Mouse (Mus musculus): ENCODE measurements around the gene Bcl2l12. TPM values are rescaled to one million over a fixed set of nuclear protein-coding genes. Genes with fewer than 3 reads are reported as not detected.

Bcl2l12 gene
- polyA plus RNA-seq, 1 experiment from 2014 or later, result 19.2 TPM

GRCm38 (mm10) chr7:44952611-44953306, 45.8 kb downstream of the Bcl2l12 start:
- ATAC-seq (replicated peaks), result peak; percentile 74
- Histone ChIP-seq H3K9ac (replicated peaks) (peak overlapping the region; percentile 46), H3K4me2 (replicated peaks) (peak overlapping the region; percentile 65), H3K36me3 (no peaks in the 10 kb centered on the region), H3K4me1 (peaks cover 17% of the 10 kb centered on the region), H3K27me3 (peaks cover 29% of the 10 kb centered on the region), H3K4me3 (peak overlapping the region; percentile 40), H3K9me3 (no peaks in the 10 kb centered on the region), H3K27ac (replicated peaks) (no peak overlapping the region; the same call in 1 of the 2 replicates)
- 6% methylated on average over 24 of the region's 24 CpGs for WGBS

- Histone ChIP-seq H3K27me3 (peaks cover 29% of the 10 kb centered on the region), H3K36me3 (no peaks in the 10 kb centered on the region), H3K4me2 (replicated peaks) (peak overlapping the region; percentile 65), H3K27ac (replicated peaks) (no peak overlapping the region), H3K9me3 (no peaks in the 10 kb centered on the region), H3K4me3 (peak overlapping the region; percentile 40), H3K4me1 (peaks cover 17% of the 10 kb centered on the region), H3K9ac (replicated peaks) (peak overlapping the region; percentile 46)
- under 1% methylated on average over 10 of the region's 10 CpGs for WGBS
- ATAC-seq (replicated peaks), result 0 out of 2 replicates have a peak, but pooled peaks have one; percentile 27
Observed at GRCm38 (mm10) chr7:44951960-44952359, 46.6 kb downstream of the Bcl2l12 start.

GRCm38 (mm10) chr7:44949922-44950321, 48.6 kb downstream of the Bcl2l12 start:
- Histone ChIP-seq H3K4me3 (no peak overlapping the region), H3K4me2 (replicated peaks) (no peak overlapping the region), H3K36me3 (no peaks in the 10 kb centered on the region), H3K27ac (replicated peaks) (no peak overlapping the region), H3K9ac (replicated peaks) (no peak overlapping the region), H3K4me1 (peaks cover 17% of the 10 kb centered on the region), H3K9me3 (no peaks in the 10 kb centered on the region), H3K27me3 (peaks cover 29% of the 10 kb centered on the region)
- WGBS, result 76% methylated on average over 6 of the region's 6 CpGs
- ATAC-seq (replicated peaks), result no peak

- Histone ChIP-seq H3K27me3 (no peaks in the 10 kb centered on the region), H3K9me3 (no peaks in the 10 kb centered on the region), H3K4me3 (no peak within 1 kb of the TSS), H3K4me2 (replicated peaks) (no peak within 1 kb of the TSS), H3K4me1 (no peaks in the 10 kb centered on the region), H3K36me3 (no peaks in the 10 kb centered on the region), H3K27ac (replicated peaks) (no peak within 1 kb of the TSS), H3K9ac (replicated peaks) (no peak within 1 kb of the TSS)
- 78% methylated on average over 7 of the region's 7 CpGs for WGBS
- no peak for ATAC-seq (replicated peaks)
Observed at GRCm38 (mm10) chr7:44942904-44943303, 55.6 kb downstream of the Bcl2l12 start, which contains the start of gene Tsks. TSS of gene Tsks (plus strand) at chr7:44943204.

Small RNAs within 50 kb of the gene (microRNA-seq; reads per million reads assigned to microRNA genes)
- 2.0 reads per million for gene Mir7054

Other genes with a start within 250 kb of the Bcl2l12 start
- gene Zfp473, start 247.7 kb downstream of the Bcl2l12 start, polyA plus RNA-seq (2015; fragmentation: Nextera tagmentation; extraction: Ambion mirVana), result 1.1 and 1.2 TPM in 2 replicates
- 52.3 and 56.0 TPM in 2 replicates for gene Nup62, start 182.6 kb downstream of the Bcl2l12 start, polyA plus RNA-seq (2015; fragmentation: Nextera tagmentation; extraction: Ambion mirVana)
- gene Il4i1, start 182.3 kb downstream of the Bcl2l12 start, polyA plus RNA-seq (2015; fragmentation: Nextera tagmentation; extraction: Ambion mirVana), result 1.8 and 2.3 TPM in 2 replicates
- gene Atf5, start 182.1 kb downstream of the Bcl2l12 start, polyA plus RNA-seq (2015; fragmentation: Nextera tagmentation; extraction: Ambion mirVana), result 4.6 and 5.0 TPM in 2 replicates
- 118 and 120 TPM in 2 replicates for gene Akt1s1, start 149.7 kb downstream of the Bcl2l12 start, polyA plus RNA-seq (2015; fragmentation: Nextera tagmentation; extraction: Ambion mirVana)
- gene Tbc1d17, start 149.6 kb downstream of the Bcl2l12 start, polyA plus RNA-seq (2015; fragmentation: Nextera tagmentation; extraction: Ambion mirVana), result 119 and 120 TPM in 2 replicates
- gene Pnkp, start 141.6 kb downstream of the Bcl2l12 start, polyA plus RNA-seq (2015; fragmentation: Nextera tagmentation; extraction: Ambion mirVana), result 32.1 and 35.3 TPM in 2 replicates
- gene Ptov1, start 128.9 kb downstream of the Bcl2l12 start, polyA plus RNA-seq (2015; fragmentation: Nextera tagmentation; extraction: Ambion mirVana), result 583 and 618 TPM in 2 replicates
- 164 and 166 TPM in 2 replicates for gene Med25, start 106.0 kb downstream of the Bcl2l12 start, polyA plus RNA-seq (2015; fragmentation: Nextera tagmentation; extraction: Ambion mirVana)
- gene Fuz, start 102.6 kb downstream of the Bcl2l12 start, polyA plus RNA-seq (2015; fragmentation: Nextera tagmentation; extraction: Ambion mirVana), result 20.6 and 22.1 TPM in 2 replicates
- 105 and 107 TPM in 2 replicates for gene Ap2a1, start 69.2 kb downstream of the Bcl2l12 start, polyA plus RNA-seq (2015; fragmentation: Nextera tagmentation; extraction: Ambion mirVana)
- gene Tsks, start 55.5 kb downstream of the Bcl2l12 start, polyA plus RNA-seq (2015; fragmentation: Nextera tagmentation; extraction: Ambion mirVana), result not detected in 2 replicates
- gene Cpt1c, start 23.9 kb downstream of the Bcl2l12 start, polyA plus RNA-seq (2015; fragmentation: Nextera tagmentation; extraction: Ambion mirVana), result 48.2 and 51.6 TPM in 2 replicates
- 703 and 728 TPM in 2 replicates for gene Prmt1, start 12.1 kb downstream of the Bcl2l12 start, polyA plus RNA-seq (2015; fragmentation: Nextera tagmentation; extraction: Ambion mirVana)
- 62.6 and 66.6 TPM in 2 replicates for gene Irf3, start 1.1 kb downstream of the Bcl2l12 start, polyA plus RNA-seq (2015; fragmentation: Nextera tagmentation; extraction: Ambion mirVana)
- 42.8 and 47.1 TPM in 2 replicates for gene Scaf1, start 17.7 kb upstream of the Bcl2l12 start, polyA plus RNA-seq (2015; fragmentation: Nextera tagmentation; extraction: Ambion mirVana)
- 10.4 and 11.5 TPM in 2 replicates for gene Rras, start 19.2 kb upstream of the Bcl2l12 start, polyA plus RNA-seq (2015; fragmentation: Nextera tagmentation; extraction: Ambion mirVana)
- gene Prr12, start 54.2 kb upstream of the Bcl2l12 start, polyA plus RNA-seq (2015; fragmentation: Nextera tagmentation; extraction: Ambion mirVana), result 16.0 and 16.1 TPM in 2 replicates
- gene Nosip, start 63.7 kb upstream of the Bcl2l12 start, polyA plus RNA-seq (2015; fragmentation: Nextera tagmentation; extraction: Ambion mirVana), result 62.4 and 63.9 TPM in 2 replicates
- 12.6 and 15.3 TPM in 2 replicates for gene Prrg2, start 64.0 kb upstream of the Bcl2l12 start, polyA plus RNA-seq (2015; fragmentation: Nextera tagmentation; extraction: Ambion mirVana)
- 49.6 and 54.4 TPM in 2 replicates for gene Rcn3, start 93.5 kb upstream of the Bcl2l12 start, polyA plus RNA-seq (2015; fragmentation: Nextera tagmentation; extraction: Ambion mirVana)
- 16.6 and 17.8 TPM in 2 replicates for gene Fcgrt, start 105.1 kb upstream of the Bcl2l12 start, polyA plus RNA-seq (2015; fragmentation: Nextera tagmentation; extraction: Ambion mirVana)
- 982 and 1,055 TPM in 2 replicates for gene Rps11, start 125.7 kb upstream of the Bcl2l12 start, polyA plus RNA-seq (2015; fragmentation: Nextera tagmentation; extraction: Ambion mirVana)
- gene Rpl13a, start 130.0 kb upstream of the Bcl2l12 start, polyA plus RNA-seq (2015; fragmentation: Nextera tagmentation; extraction: Ambion mirVana), result 890 and 969 TPM in 2 replicates
- 0.15 TPM in 1 of 2 replicates, not detected in the other for gene Gm45713, start 137.5 kb upstream of the Bcl2l12 start, polyA plus RNA-seq (2015; fragmentation: Nextera tagmentation; extraction: Ambion mirVana)
- gene Flt3l, start 137.7 kb upstream of the Bcl2l12 start, polyA plus RNA-seq (2015; fragmentation: Nextera tagmentation; extraction: Ambion mirVana), result 1.6 and 2.1 TPM in 2 replicates
- gene Pih1d1, start 155.6 kb upstream of the Bcl2l12 start, polyA plus RNA-seq (2015; fragmentation: Nextera tagmentation; extraction: Ambion mirVana), result 96.0 and 96.9 TPM in 2 replicates
- 25.6 and 30.8 TPM in 2 replicates for gene Aldh16a1, start 155.9 kb upstream of the Bcl2l12 start, polyA plus RNA-seq (2015; fragmentation: Nextera tagmentation; extraction: Ambion mirVana)
- 20.1 and 24.0 TPM in 2 replicates for gene Slc17a7, start 165.2 kb upstream of the Bcl2l12 start, polyA plus RNA-seq (2015; fragmentation: Nextera tagmentation; extraction: Ambion mirVana)
- gene Gfy, start 180.9 kb upstream of the Bcl2l12 start, polyA plus RNA-seq (2015; fragmentation: Nextera tagmentation; extraction: Ambion mirVana), result not detected in 2 replicates
- not detected in 2 replicates for gene Pth2, start 182.3 kb upstream of the Bcl2l12 start, polyA plus RNA-seq (2015; fragmentation: Nextera tagmentation; extraction: Ambion mirVana)
- 0.74 and 0.75 TPM in 2 replicates for gene Ccdc155, start 206.2 kb upstream of the Bcl2l12 start, polyA plus RNA-seq (2015; fragmentation: Nextera tagmentation; extraction: Ambion mirVana)
- gene Dkkl1, start 213.4 kb upstream of the Bcl2l12 start, polyA plus RNA-seq (2015; fragmentation: Nextera tagmentation; extraction: Ambion mirVana), result 1.4 and 2.0 TPM in 2 replicates
- 92.8 and 106 TPM in 2 replicates for gene Tead2, start 217.0 kb upstream of the Bcl2l12 start, polyA plus RNA-seq (2015; fragmentation: Nextera tagmentation; extraction: Ambion mirVana)
- gene Cd37, start 240.4 kb upstream of the Bcl2l12 start, polyA plus RNA-seq (2015; fragmentation: Nextera tagmentation; extraction: Ambion mirVana), result 1.3 and 1.6 TPM in 2 replicates
- gene Slc6a16, start 242.4 kb upstream of the Bcl2l12 start, polyA plus RNA-seq (2015; fragmentation: Nextera tagmentation; extraction: Ambion mirVana), result 0.17 and 0.20 TPM in 2 replicates

All from forebrain, embryonic 15.5 days (tissue).